Mouse (Mus musculus) layer of hippocampus, adult 9-10 months (tissue): Measurements from ENCODE around the gene Ucn2.

ENCODE experiments used
- DNase-seq: peaks from one replicate; pipeline ENCODE4 v3.0.0; 2022; ENCODE audit warnings: low spot score

Ucn2 gene

GRCm38 (mm10) chr9:109031001-109031400, 45.2 kb downstream of the Ucn2 start:
- DNase-seq: no peak

GRCm38 (mm10) chr9:109031686-109032085, 45.9 kb downstream of the Ucn2 start:
- DNase-seq: no peak

GRCm38 (mm10) chr9:109032435-109032834, 46.6 kb downstream of the Ucn2 start:
- no peak for DNase-seq
